Mouse (Mus musculus) brain, embryonic 14.5 days (tissue): Measurements from ENCODE around the gene Pim1. TPM values are rescaled to one million over a fixed set of nuclear protein-coding genes. Genes with fewer than 3 reads are reported as not detected.
"Not testable (repeated sequence)": the region's sequence is repeated elsewhere in the genome, so short reads cannot be mapped to it uniquely, and the experiment has no call there.

Experiments
- DNase-seq: peaks from one replicate; pipeline ENCODE4 v3.0.0-alpha.2; 2011; ENCODE audit warnings: low read depth
- CTCF ChIP-seq: fragments of 200-500 bp; IDR thresholded peaks from 2 replicates; pipeline ENCODE4 v1.5.1; 2012; ENCODE audit warnings: inconsistent platforms, mild to moderate bottlenecking, moderate library complexity, borderline replicate concordance; ENCODE audit not compliant: insufficient read depth, insufficient read length; ENCODE audit errors: extremely low read depth
- POLR2A ChIP-seq: fragments of 200-500 bp; IDR thresholded peaks from 2 replicates; pipeline ENCODE4 v1.6.1; 2012; ENCODE audit warnings: mild to moderate bottlenecking, inconsistent platforms, borderline replicate concordance; ENCODE audit not compliant: poor library complexity, insufficient read depth, insufficient read length, severe bottlenecking; ENCODE audit errors: extremely low read depth
- polyA plus RNA-seq: library from polyadenylated mRNA; depleted of rRNA; stranded (reverse); fragments of >200 nt; gene quantifications from 2 replicates; pipeline ENCODE4 v1.2.3, GENCODE M21; 2012; rRNA removed

Gene Pim1
- polyA plus RNA-seq: 11.4 and 15.6 TPM in 2 replicates

GRCm38 (mm10) chr17:29490713-29491581, at the start of gene Pim1:
Pim1 (plus strand) TSS chr17:29490753.
- DNase-seq: peak; percentile 68
- TF ChIP-seq POLR2A (peak; percentile 94), CTCF (peak; percentile 21; the same call in 1 of the 2 replicates)

GRCm38 (mm10) chr17:29441562-29441961, 49.0 kb upstream of the Pim1 start:
- no peak for TF ChIP-seq POLR2A
- no peak for TF ChIP-seq CTCF
- DNase-seq: no peak

- DNase-seq: no peak
- TF ChIP-seq CTCF (no peak), POLR2A (no peak)
Measured at GRCm38 (mm10) chr17:29442131-29442557, 48.4 kb upstream of the Pim1 start.

GRCm38 (mm10) chr17:29443724-29444123, 46.8 kb upstream of the Pim1 start:
- DNase-seq: no peak

GRCm38 (mm10) chr17:29445072-29445471, 45.5 kb upstream of the Pim1 start:
- TF ChIP-seq CTCF: no peak
- TF ChIP-seq POLR2A: no peak
- DNase-seq: peak; percentile 32

More at GRCm38 (mm10) chr17:29443724-29444123, 46.8 kb upstream of the Pim1 start:
- no peak for TF ChIP-seq POLR2A
- TF ChIP-seq CTCF: no peak

- DNase-seq: no peak
- no peak for TF ChIP-seq CTCF
Measured at GRCm38 (mm10) chr17:29447323-29447722, 43.2 kb upstream of the Pim1 start.

GRCm38 (mm10) chr17:29448055-29448454, 42.5 kb upstream of the Pim1 start:
- TF ChIP-seq POLR2A (no peak), CTCF (no peak)
- no peak for DNase-seq

- no peak for DNase-seq
- TF ChIP-seq CTCF (no peak), POLR2A (no peak)
Measured at GRCm38 (mm10) chr17:29448561-29448960, 42.0 kb upstream of the Pim1 start.

- TF ChIP-seq CTCF: no peak
- TF ChIP-seq POLR2A: no peak
- peak; percentile 72 for DNase-seq
Measured at GRCm38 (mm10) chr17:29450899-29451840, 39.4 kb upstream of the Pim1 start.

- TF ChIP-seq POLR2A: no peak
- TF ChIP-seq CTCF: no peak
- DNase-seq: no peak
Measured at GRCm38 (mm10) chr17:29451841-29452210, 38.7 kb upstream of the Pim1 start.

- TF ChIP-seq CTCF: peak; percentile 25; the same call in 1 of the 2 replicates
- DNase-seq: not testable (repeated sequence)
Measured at GRCm38 (mm10) chr17:29454119-29454518, 36.4 kb upstream of the Pim1 start.
